In genomic region chr1:134560396-134560795, GRCm38 (mm10) we compare ENCODE assay signal across 9 mouse cellular contexts. TPM values are rescaled to one million over a fixed set of nuclear protein-coding genes. Genes with fewer than 3 reads are reported as not detected.
A peak's percentile ranks its signal among the peaks of the same experiment; 100 is the strongest.
DNase-seq lines count a peak whose midpoint lies in the region; ATAC-seq and TF ChIP-seq lines count a peak whose summit lies in the region.
"Had no signal": no experiment of that assay in that cellular context is flagged by ENCODE, and none has a peak within 500 bp of the region (broad histone marks: within the 10 kb centered on the region; RNA-seq: fewer than 3 reads in every experiment).

No protein-coding gene starts in this region.

- ATAC-seq in forebrain, postnatal 0 days: no peak

- H3K4me2 ChIP-seq in forebrain, postnatal 0 days (ENCODE audit: low read depth): peak overlapping the region; percentile 61

- H3K27me3 ChIP-seq in forebrain, postnatal 0 days (ENCODE audit: insufficient read depth, low read length): no peaks in the 10 kb centered on the region
- H3K27me3 ChIP-seq in spleen, adult 2 months (ENCODE audit: control insufficient read depth, insufficient read depth, low read length): 0 out of 2 replicates have a peak, but pooled peaks cover 2% of the 10 kb centered on the region

- peak overlapping the region; percentile 98 for H3K4me3 ChIP-seq in forebrain, postnatal 0 days (ENCODE audit: low read depth, low read length)
- H3K4me3 ChIP-seq in spleen, adult 2 months (ENCODE audit: extremely low read depth, insufficient read depth, insufficient read length): peak overlapping the region; percentile 89

- no peaks in the 10 kb centered on the region for H3K9me3 ChIP-seq in forebrain, postnatal 0 days (ENCODE audit: low read length)

- 1% methylated on average over 42 of the region's 50 CpGs for WGBS in forebrain, postnatal 0 days
- under 1% methylated on average over 34 of the region's 50 CpGs for WGBS in spleen, adult 2 months

- no peak for TF ChIP-seq CTCF in forebrain, postnatal 0 days (IDR thresholded peaks at IDR 0.05; ENCODE audit: low read depth)
- TF ChIP-seq CTCF in spleen, adult 2 months (IDR thresholded peaks at IDR 0.05; ENCODE audit: extremely low read depth, insufficient read depth, insufficient read length, insufficient replicate concordance): no peak

- H3K27ac ChIP-seq in forebrain, postnatal 0 days (ENCODE audit: low read depth, low read length): peak overlapping the region; percentile 94
- H3K27ac ChIP-seq in spleen, adult 2 months (ENCODE audit: insufficient read depth, low read length): peak overlapping the region; percentile 64

- TF ChIP-seq POLR2A in spleen, adult 2 months (IDR thresholded peaks at IDR 0.05; ENCODE audit: low read depth, low read length): no peak

- DNase-seq in layer of hippocampus, adult 9-11 months: peak; percentile 10
- no peak for DNase-seq in layer of hippocampus, adult 9-10 months (ENCODE audit: low spot score)
- DNase-seq in adrenal gland, adult 18-20 months (ENCODE audit: low spot score in 2 of 2): peak; percentile 68 to 69
- no peak for DNase-seq in forebrain, postnatal 0 days
- DNase-seq in kidney, postnatal 10 days: peak; percentile 64
- DNase-seq in lung, postnatal 10 days: peak; percentile 52
- DNase-seq in spleen, adult 2 months (ENCODE audit: low read depth in 1 of 2, low spot score in 2 of 2): peak in 1 of 2 experiments; percentile 36
- DNase-seq in embryo, embryonic 10 days (ENCODE audit: low spot score): no peak

- no peaks in the 10 kb centered on the region for H3K36me3 ChIP-seq in forebrain, postnatal 0 days (ENCODE audit: insufficient read depth)
- no peaks in the 10 kb centered on the region for H3K36me3 ChIP-seq in spleen, adult 2 months (ENCODE audit: control insufficient read depth, insufficient read depth, low read length)

- peaks cover 24% of the 10 kb centered on the region for H3K4me1 ChIP-seq in forebrain, postnatal 0 days (ENCODE audit: insufficient read depth)
- peaks cover 10% of the 10 kb centered on the region for H3K4me1 ChIP-seq in spleen, adult 2 months (ENCODE audit: control insufficient read depth, insufficient read depth, insufficient read length)

- peak overlapping the region; percentile 95 for H3K9ac ChIP-seq in forebrain, postnatal 0 days

RNA-seq across cellular contexts. Expression of gene Kdm5b, which starts 0.4 kb away (rescaled TPM):
- total RNA-seq in adrenal gland, adult 18-20 months (2021): 10 to 100 TPM; 35.4 to 41.0 TPM
- 75.2 and 84.6 TPM in 2 replicates for total RNA-seq in forebrain, postnatal 0 days (2014; rRNA removed)
- polyA plus RNA-seq in forebrain, postnatal 0 days (2015; fragmentation: Nextera tagmentation; extraction: Ambion mirVana): 38.3 and 53.6 TPM in 2 replicates
- 4.8 and 6.2 TPM in 2 replicates for polyA plus RNA-seq in spleen, adult 2 months (2012; rRNA removed)

RNA-seq across cellular contexts. Expression of gene Mgat4e, which starts 10.9 kb away (rescaled TPM):
- not detected for total RNA-seq in adrenal gland, adult 18-20 months (2021)
- 0.23 TPM in 1 of 2 replicates, not detected in the other for total RNA-seq in forebrain, postnatal 0 days (2014; rRNA removed)
- polyA plus RNA-seq in forebrain, postnatal 0 days (2015; fragmentation: Nextera tagmentation; extraction: Ambion mirVana): not detected in 2 replicates
- polyA plus RNA-seq in spleen, adult 2 months (2012; rRNA removed): not detected in 2 replicates
- total RNA-seq: layer of hippocampus, adult 8-10 months had no signal

Comparison
In these comparisons a context has a peak if more than half of its experiments do, and no peak if none do; other contexts are left out.
1. DNase-seq: peak in layer of hippocampus, adult 9-11 months (single experiment), adrenal gland, adult 18-20 months (2 of 2), kidney, postnatal 10 days (single experiment) and lung, postnatal 10 days (single experiment); none in layer of hippocampus, adult 9-10 months (single experiment), forebrain, postnatal 0 days (single experiment) and embryo, embryonic 10 days (single experiment).